Mouse (Mus musculus) olfactory bulb, adult 2 months (tissue): ENCODE data around the gene Fam76b. TPM values are rescaled to one million over a fixed set of nuclear protein-coding genes. Genes with fewer than 3 reads are reported as not detected.

ENCODE experiments used
- H3K27ac ChIP-seq: fragments of 200-500 bp; 2 replicates; pipeline ENCODE4 v1.5.1; 2012; ENCODE audit warnings: low read depth, low read length; ENCODE audit not compliant: insufficient read depth
- H3K4me1 ChIP-seq: fragments of 200-500 bp; 2 replicates; pipeline ENCODE4 v1.6.1; 2012; ENCODE audit warnings: low read length; ENCODE audit not compliant: control insufficient read depth, insufficient read depth
- H3K4me3 ChIP-seq: fragments of 200-500 bp; 2 replicates; pipeline ENCODE4 v1.5.1; 2012; ENCODE audit warnings: mild to moderate bottlenecking, low read depth, low read length, moderate library complexity; ENCODE audit not compliant: insufficient read depth
- CTCF ChIP-seq: fragments of 200-500 bp; IDR thresholded peaks from 2 replicates; pipeline ENCODE4 v1.5.1; 2012; ENCODE audit warnings: low read depth, mild to moderate bottlenecking, low read length, moderate library complexity; ENCODE audit not compliant: insufficient read depth
- POLR2A ChIP-seq: fragments of 200-500 bp; IDR thresholded peaks from 2 replicates; pipeline ENCODE4 v1.6.1; 2012; ENCODE audit warnings: mild to moderate bottlenecking, low read depth, low read length, moderate library complexity; ENCODE audit not compliant: insufficient read depth
- WGBS: fragments of 180-500 bp; shearing (Covaris S2); methylation state at CpG from one replicate; pipeline ENCODE4 v1.1.7; 2018; 5-methylcytosine and 5-hydroxymethylcytosine counted together
- polyA plus RNA-seq: library from polyadenylated mRNA; stranded (reverse); fragments of >200 nt; gene quantifications from 2 replicates; pipeline ENCODE4 v1.2.4, GENCODE M21; 2012; ENCODE audit warnings: low replicate concordance; ENCODE audit not compliant: missing spikeins, insufficient read depth, insufficient read length

The Fam76b gene
- polyA plus RNA-seq, 1 experiment: not detected

DNA sequence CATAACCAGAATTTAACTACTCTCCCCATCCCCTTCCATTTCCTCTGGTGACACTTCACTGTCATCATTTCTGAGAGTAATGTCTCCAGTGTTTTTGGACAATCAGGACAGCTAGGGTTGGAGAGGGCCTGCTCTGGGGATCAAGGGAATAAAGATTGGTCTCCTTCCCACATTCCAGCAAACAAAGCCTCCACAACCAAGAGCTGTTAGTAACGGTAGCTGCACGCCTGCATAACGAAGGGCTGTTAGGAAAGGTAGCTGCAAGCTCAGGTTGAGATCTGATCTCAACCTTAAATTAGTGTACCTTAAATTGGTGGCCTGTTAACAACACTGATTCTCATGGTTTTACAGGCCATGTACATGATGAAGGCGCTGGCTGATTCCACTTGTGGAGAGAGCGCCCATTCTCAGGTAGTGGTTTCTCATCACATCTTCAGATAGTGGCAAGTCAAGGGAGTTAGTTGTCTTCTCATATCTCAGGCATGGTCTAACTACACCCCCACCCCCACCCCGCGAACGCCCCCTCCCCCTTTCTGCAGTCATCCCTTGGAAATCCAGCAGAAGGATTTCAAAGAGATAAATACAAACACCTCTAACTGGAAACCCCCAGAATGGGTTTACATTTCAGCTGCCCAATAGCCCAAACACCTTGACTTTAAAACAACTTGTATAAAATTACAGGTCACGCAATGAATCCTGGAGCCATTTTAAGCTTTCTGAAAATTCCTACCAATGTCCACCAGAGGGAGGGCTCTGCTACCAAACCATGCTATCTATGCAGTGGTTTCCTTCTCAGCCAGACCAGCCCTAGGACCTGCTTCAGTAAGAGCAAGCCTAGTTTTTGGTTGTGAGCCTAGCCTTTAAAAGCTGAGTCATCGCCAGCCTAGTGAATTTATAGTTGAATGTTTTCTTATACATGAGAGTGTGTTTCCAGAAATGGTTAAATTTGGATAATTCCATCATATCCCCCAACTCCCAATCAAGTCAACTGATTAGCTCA, 21.3 kb downstream of the Fam76b start:
- no peaks in the 10 kb centered on the region; the same call in 1 of the 2 replicates for H3K4me1 ChIP-seq
- no peak for TF ChIP-seq CTCF
- TF ChIP-seq POLR2A: no peak
- H3K27ac ChIP-seq: no peak overlapping the region
- no peak overlapping the region for H3K4me3 ChIP-seq
- 74% methylated on average over 10 of the region's 10 CpGs for WGBS

DNA sequence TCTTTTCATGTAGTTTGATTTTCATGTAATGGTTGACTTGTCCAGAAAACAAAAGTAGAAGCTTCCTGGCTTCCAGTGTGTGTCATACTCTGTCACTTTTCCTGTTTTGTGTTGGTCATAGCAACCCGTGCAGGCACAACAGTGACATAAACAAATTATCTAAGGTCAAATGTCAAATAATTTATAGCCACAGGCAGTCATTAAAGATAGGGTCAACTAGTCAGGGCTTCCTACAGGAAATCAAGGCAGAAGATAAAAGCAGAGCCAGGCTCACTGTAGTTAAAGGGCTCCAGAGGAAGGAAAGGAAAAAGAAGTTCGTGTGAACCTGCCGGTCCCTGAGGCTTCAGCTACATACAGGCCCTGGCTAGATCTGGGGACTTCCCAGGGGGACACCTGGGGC, 26.4 kb downstream of the Fam76b start:
- 90% methylated on average over 3 of the region's 3 CpGs for WGBS
- no peak overlapping the region for H3K4me3 ChIP-seq
- no peaks in the 10 kb centered on the region; the same call in 1 of the 2 replicates for H3K4me1 ChIP-seq
- TF ChIP-seq POLR2A (no peak), CTCF (no peak)
- no peak overlapping the region for H3K27ac ChIP-seq

DNA sequence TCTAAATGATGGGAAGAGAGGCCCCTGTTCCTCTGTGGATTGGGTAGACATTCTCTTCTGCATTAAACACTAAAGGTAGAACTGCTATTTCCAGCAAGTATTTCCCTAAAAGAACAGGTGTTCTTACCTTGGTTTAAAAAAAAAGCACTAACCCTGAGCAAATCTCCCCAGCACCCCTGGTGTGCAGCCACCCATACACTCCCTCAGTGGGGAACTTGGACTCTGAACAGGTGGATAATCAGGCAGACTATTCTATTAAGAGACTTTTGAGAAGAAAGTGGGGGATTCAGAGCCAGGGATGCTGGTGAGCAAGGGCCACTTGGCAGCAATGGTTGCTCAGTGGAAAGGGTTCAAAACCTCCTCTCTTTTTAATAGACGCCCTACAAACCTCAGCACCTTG, 28.7 kb downstream of the Fam76b start:
- H3K4me3 ChIP-seq: no peak overlapping the region
- 88% methylated on average over 1 of the region's 1 CpGs for WGBS

DNA sequence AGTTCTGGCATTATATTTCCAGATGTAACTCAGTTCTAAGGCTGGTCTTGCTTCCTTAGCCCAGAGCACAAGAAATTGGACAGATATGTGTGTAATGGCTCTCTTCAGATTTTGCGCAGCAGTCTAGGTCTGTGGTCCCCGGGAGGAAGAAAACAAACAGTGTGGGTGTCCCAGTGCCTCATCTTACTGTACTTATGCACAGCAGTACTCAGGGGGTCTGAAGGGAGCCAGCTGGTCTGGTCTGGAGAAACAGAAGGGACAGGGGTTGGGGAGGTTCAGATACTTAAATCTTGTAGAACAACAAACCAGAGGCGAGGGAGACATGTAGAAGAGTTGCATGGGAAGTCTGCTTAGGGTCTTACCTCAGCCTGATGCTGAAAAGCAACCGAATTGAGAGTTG, 29.3 kb downstream of the Fam76b start:
- H3K4me3 ChIP-seq: no peak overlapping the region
- H3K4me1 ChIP-seq: no peaks in the 10 kb centered on the region; the same call in 1 of the 2 replicates
- TF ChIP-seq CTCF (no peak), POLR2A (no peak)
- no peak overlapping the region for H3K27ac ChIP-seq
- 76% methylated on average over 4 of the region's 4 CpGs for WGBS

More for the DNA sequence above, 28.7 kb downstream of the Fam76b start:
- TF ChIP-seq POLR2A: no peak
- TF ChIP-seq CTCF: no peak
- no peaks in the 10 kb centered on the region; the same call in 1 of the 2 replicates for H3K4me1 ChIP-seq
- no peak overlapping the region for H3K27ac ChIP-seq

DNA sequence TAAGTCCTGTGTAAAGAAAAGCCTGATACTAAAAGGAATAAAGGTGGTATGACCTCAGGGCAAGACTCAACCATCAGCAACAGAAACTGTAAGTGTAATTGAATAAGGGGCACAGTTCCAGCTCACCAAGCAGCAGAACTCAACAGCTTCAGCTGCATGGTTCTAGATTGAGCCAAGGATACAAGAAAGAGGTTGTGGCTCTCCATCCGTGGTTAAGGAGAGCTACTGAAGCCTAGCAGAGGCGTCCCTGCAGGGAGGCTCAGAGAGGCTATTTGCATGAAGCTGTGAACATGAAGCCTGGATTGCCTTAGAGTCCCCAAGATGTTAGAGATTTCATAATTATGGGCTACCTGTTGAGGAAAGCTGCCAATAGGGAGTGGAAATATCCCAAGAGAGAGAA, 40.1 kb downstream of the Fam76b start:
- Histone ChIP-seq H3K4me1 (no peaks in the 10 kb centered on the region), H3K4me3 (no peak overlapping the region), H3K27ac (no peak overlapping the region)
- TF ChIP-seq CTCF (no peak), POLR2A (no peak)
- 60% methylated on average over 2 of the region's 2 CpGs for WGBS

DNA sequence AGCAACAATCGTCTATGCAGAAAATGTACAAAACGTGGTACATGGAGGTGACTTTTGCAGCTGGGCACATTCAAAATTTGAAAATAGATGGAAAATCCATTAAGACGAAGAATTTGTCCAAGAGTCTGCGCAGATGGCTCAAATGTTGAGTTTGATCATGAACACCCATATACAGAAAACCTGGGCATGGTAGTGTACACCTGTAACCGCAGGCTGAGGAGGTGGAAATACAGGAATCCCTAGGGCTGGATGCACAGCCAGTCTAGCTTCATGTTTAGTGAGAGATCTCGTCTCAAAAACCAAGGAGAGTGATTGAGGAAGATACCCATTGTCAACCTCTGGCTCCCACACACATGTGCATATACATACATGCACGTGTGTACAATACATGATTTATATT, 44.1 kb downstream of the Fam76b start:
- Histone ChIP-seq H3K4me3 (no peak overlapping the region), H3K27ac (no peak overlapping the region), H3K4me1 (no peaks in the 10 kb centered on the region)
- TF ChIP-seq POLR2A (no peak), CTCF (no peak)
- 88% methylated on average over 7 of the region's 7 CpGs for WGBS

DNA sequence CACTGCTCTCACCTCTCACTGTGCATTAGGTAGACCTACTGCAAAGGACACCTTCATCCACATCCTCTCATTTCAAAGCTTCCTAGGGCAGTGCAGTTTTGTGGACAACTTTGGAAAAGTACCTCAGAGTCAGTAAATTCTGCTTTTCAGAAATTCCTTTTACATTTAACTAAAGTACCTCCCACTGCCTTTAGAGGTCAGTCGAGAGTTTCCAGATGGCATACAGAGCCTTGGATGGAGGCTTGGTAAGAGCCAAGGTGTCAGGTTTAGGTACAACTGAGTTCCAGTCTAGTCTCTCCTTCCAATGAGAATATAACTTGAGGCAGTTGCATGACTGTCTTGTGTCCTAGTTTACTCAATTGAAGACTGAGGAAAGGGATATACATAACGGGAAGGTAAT, 46.8 kb downstream of the Fam76b start:
- no peak overlapping the region for H3K4me3 ChIP-seq
- 40% methylated on average over 2 of the region's 2 CpGs for WGBS
- H3K4me1 ChIP-seq: no peaks in the 10 kb centered on the region
- H3K27ac ChIP-seq: no peak overlapping the region
- TF ChIP-seq POLR2A (no peak), CTCF (no peak)

DNA sequence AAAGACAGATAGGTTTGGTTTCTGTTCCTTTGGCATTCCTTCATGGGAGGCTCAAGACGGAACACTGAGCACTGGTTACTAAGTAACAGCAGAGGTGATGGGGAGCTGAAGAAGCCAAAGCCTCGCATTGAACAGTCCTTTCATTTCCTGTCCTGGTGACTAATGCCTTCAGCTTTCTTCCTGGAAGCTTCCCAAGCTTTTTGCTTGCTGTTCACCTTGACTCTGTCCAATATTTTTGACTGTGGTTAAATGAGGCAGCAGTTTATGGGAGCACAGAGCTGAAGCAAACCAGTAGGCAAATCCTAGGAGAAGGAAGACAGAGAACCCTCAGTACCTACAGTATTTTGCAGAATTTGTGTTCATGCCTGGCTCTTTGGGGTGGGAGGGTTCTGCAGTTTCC, 47.8 kb downstream of the Fam76b start:
- Histone ChIP-seq H3K4me1 (no peaks in the 10 kb centered on the region), H3K27ac (no peak overlapping the region), H3K4me3 (no peak overlapping the region)
- WGBS: 57% methylated on average over 2 of the region's 2 CpGs
- TF ChIP-seq CTCF (no peak), POLR2A (no peak)

DNA sequence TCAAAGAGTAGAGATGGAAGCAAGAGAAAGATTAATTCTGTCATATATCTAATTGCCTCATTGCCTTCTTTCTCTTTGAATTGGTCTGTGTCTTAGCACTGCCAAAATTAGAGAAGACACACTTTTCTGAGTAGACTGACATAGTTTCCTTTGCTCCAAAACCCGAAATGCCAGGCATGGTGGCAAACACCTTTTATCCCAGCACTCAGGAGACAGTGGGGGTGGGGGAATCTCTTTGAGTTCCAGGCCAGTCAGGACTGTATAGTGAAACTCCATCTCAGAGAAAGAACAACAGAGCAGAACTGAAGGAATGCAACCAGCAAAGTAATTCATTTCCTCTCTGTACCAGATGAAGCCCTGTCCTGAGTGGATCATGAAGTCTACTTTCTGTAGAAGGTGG, 53.2 kb downstream of the Fam76b start:
- WGBS: 71% methylated on average over 1 of the region's 1 CpGs
- H3K4me3 ChIP-seq: no peak overlapping the region
- no peak overlapping the region for H3K27ac ChIP-seq
- H3K4me1 ChIP-seq: no peaks in the 10 kb centered on the region
- TF ChIP-seq POLR2A (no peak), CTCF (no peak)
